Mouse (Mus musculus) common myeloid progenitor, adult 5-6 weeks (primary cell): ENCODE data around the gene Cfap97d2. TPM values are rescaled to one million over a fixed set of nuclear protein-coding genes. Genes with fewer than 3 reads are reported as not detected.

ENCODE experiments used
- ATAC-seq: replicated peaks from 2 replicates; pipeline ENCODE4 v1.8.0; 2016; ENCODE audit warnings: low read depth, mild to moderate bottlenecking, moderate TSS enrichment, inconsistent platforms; ENCODE audit not compliant: poor library complexity, severe bottlenecking
- total RNA-seq: library from RNA; stranded (forward); fragments of 200-1000, 187-1606 nt; gene quantifications from 2 replicates; pipeline ENCODE4 v1.2.3, GENCODE M21; 2017

Cfap97d2 gene
- total RNA-seq, 1 experiment from 2014 or later, result not detected

DNA sequence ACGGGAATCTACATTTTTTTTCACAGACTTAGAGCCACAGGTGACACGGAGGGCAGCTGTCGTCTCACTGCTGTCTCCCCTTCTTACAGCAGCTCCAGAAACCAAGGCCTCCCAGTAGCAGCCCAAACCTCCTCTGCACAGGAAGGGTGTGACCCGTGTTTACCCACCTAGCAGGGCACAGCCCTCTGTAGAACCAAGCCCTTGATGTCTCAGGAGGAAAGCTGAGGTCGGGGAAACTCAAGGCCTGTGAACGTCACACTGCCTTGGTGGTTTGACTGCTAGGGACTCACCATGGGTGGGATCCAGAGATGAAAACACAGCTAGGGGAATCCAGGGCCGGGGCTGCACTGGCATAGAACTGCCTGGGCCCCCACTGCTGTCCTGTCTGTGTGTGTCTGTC is 19.3 kb upstream of the Cfap97d2 start:
- 0 out of 2 replicates have a peak, but pooled peaks have one; percentile 7 for ATAC-seq

- ATAC-seq, result no peak
Observed at GRCm38 (mm10) chr8:13687101-13687717, 18.5 kb upstream of the Cfap97d2 start.

DNA sequence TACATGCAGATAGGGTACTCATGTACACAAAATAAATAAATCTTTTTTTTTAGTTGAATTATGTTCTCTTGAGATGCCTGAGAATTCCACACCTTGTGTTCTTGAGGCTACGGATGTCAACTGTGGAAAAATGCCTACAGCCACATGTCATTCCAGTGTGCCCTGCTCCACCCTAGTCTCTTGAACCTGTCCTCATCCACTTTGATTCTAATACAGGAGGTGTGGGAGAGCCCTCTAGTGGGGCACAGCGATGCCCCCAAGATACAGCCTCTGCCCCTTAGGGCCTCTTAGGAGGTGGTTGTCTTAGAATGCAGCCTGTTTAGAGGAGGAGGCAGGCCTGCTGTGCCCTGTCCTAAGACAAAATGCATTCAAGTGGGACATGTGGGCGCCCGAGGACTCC is 17.7 kb upstream of the Cfap97d2 start:
- no peak for ATAC-seq

DNA sequence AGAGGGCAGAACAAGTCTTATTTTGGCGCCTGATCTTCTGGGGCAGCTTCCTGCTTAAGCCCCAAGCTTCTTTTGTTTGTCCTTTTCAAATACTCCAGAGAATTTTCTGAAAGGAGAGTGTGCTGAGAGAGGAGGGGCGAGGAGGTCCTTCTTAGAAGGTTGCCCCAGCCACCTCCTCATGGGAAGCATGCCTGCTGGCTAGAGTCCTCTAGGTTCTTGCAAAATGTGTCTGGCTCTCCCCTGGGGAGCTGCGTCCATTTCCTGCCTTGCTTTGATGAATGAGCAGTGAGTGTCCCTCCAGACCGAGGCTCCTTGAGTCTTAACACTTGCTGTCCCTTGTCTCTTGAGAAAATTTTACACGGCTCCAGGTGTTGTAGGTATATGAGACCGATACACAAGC is 17.2 kb upstream of the Cfap97d2 start:
- ATAC-seq, result no peak

DNA sequence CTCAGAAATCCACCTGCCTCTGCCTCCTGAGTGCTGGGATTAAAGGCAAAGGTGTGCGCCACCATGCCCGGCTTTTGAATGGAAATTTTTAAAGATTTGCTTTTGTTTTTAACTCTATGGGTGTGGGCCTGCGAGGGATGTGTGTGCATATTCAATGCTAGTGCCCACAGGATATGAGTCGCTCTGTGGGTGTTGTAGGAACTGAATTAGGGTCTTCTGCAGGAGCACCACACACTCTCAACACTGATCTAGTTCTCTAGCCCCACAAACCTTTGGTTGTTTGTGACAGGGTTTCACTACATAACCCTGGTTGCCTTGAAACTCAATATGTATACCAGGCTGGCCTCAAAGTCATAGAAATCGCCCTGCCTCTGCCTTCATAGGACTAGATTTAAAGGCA is 16.4 kb upstream of the Cfap97d2 start:
- ATAC-seq, result no peak

- no peak for ATAC-seq
Observed at GRCm38 (mm10) chr8:13692302-13693066, 13.2 kb upstream of the Cfap97d2 start.

DNA sequence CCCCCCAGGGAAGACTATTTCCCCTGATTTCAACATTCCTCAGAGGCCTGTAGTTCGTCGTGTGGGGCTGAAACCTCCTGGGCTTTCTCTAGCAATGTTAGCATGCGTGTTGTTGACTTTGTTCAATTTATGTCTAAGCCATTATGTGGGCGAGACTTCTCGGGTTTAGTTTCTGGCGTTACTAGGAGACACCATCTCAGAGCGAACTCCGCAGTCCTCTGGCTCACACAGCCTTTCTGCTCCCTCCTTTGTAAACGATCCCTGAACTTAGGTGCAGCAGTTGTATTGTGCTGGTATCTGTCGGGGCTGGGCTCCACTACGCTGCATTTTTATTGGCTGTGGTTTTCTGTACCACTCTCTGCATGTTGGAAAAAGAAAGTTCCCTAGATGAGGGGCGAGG is 11.0 kb upstream of the Cfap97d2 start:
- ATAC-seq, result no peak

- no peak for ATAC-seq
Observed at GRCm38 (mm10) chr8:13695203-13695867, 10.4 kb upstream of the Cfap97d2 start.

- ATAC-seq, result no peak
Observed at GRCm38 (mm10) chr8:13696157-13696556, 9.5 kb upstream of the Cfap97d2 start.

GRCm38 (mm10) chr8:13697196-13697595 is 8.5 kb upstream of the Cfap97d2 start:
- ATAC-seq, result no peak

DNA sequence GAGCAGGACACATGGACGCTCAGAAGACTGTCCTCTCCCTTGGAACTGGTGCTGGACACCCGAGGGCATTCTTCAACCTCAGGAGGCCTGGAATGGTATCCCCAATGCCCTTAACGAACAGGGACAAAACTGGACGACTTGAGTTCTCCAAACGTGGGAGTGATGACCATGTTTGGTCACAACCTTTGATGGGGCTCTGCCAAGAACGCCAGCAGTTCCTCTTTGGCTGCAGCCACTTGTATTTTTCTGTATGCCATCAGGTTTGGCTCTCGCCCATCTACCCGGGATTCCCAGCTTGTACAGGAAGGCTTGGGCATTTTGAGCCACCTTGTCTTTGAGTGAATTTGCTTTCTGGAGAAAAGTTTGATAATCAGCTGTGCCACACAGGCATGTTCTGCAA is 8.0 kb upstream of the Cfap97d2 start:
- no peak for ATAC-seq

GRCm38 (mm10) chr8:13698281-13698680 is 7.4 kb upstream of the Cfap97d2 start:
- no peak for ATAC-seq

GRCm38 (mm10) chr8:13699323-13699949 is 6.3 kb upstream of the Cfap97d2 start:
- ATAC-seq, result peak; percentile 68

DNA sequence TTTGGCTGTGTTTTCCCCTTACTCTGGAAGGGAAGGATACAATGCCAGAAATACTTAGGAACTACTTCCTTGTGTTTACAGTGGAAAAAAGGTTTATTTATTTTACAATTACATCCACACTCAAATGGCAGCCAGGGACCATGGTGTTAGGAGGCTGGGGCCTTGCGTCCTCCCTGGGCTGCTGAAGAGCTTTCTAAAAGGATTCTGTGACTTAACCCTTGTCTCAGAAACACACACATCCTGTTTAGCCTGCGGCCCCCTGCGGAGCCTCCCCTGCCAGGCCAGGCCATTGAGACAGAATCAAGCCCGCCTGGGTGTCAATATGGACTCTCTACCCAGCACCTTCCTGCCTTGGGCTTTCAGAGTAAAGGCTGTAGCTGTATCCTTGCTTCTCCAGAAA is 2.9 kb upstream of the Cfap97d2 start:
- peak; percentile 50; the same call in 1 of the 2 replicates for ATAC-seq

GRCm38 (mm10) chr8:13703756-13704155 is 1.9 kb upstream of the Cfap97d2 start:
- no peak for ATAC-seq

DNA sequence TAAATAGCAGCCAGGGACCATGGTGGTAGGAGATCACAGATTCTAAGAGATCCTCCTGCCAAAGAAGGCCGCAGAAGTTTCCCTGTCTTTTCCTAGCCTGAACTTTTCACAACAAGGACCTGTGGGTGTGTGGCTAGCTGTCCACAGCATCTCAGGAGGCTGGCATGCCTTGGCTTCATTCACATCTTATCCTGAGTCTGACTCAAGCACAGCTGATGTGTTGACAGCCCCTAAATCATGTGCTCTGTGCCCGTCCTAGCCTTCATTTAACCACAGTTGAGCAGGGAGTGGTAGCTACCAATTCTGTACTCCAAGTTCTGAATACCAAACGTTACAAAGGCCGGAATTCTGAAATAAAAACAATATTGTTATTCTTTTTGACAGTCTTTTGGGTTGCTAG is 1.4 kb upstream of the Cfap97d2 start:
- ATAC-seq, result no peak

DNA sequence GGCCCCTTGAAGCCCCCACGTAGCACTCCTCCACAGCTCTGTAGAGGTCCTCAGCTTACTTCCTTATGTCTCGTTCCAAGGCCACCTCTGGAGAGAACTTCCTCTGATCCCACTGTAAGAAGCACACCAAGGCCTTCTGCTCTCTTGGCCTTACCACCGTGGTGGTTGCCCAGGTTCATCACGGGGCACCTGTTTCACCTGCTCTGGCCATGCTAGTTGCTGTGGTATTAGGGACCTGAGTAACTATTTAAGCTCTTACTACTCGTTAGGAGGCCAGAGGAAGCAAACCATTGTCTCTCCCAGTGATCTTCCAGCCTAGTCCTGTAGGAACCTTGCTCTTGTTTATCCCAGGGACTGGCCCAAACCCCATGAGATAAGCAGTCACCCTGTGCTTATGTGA is 1.2 kb downstream of the Cfap97d2 start:
- no peak for ATAC-seq

DNA sequence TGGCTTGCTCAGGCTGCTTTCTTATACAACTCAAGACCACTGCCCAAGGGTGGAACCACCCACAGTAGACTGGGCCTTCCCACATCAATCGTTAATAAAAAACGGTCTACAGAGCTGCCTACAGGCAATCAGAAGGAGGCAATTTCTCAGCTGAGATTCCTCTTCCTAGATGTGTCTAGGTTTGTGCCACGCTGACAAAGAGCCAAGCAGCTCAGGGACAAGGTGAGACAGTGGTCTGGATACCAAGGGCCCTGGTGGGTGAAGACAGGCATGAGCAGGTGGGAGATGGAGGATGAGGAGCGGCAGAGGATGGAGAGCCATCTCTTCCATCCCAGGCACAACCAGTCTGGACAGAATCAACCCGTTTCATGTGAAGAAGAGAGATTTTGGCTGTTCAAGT is 2.8 kb downstream of the Cfap97d2 start:
- ATAC-seq, result no peak

GRCm38 (mm10) chr8:13718980-13719379 is 13.3 kb downstream of the Cfap97d2 start:
- no peak for ATAC-seq

DNA sequence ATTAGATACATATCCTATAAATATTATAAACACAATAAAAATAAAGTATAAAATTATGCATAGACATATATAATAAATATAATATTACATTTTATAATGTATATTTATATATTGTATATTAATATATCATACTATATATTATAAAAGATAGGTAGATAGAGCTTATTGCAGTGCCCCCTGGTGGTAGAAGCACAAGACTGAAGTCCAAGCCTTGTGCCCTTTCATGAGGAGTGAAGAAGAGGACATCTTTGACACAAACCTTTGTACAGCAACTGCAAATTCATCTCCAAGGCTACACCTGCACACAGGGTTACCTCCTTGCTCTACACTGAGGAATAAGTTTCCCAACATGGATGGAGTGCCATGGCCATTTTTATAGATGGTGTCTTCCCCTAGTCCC is 20.0 kb downstream of the Cfap97d2 start:
- no peak; the same call in 1 of the 2 replicates for ATAC-seq
